Mouse (Mus musculus): ENCODE measurements around the gene Pla2g6. TPM values are rescaled to one million over a fixed set of nuclear protein-coding genes. Genes with fewer than 3 reads are reported as not detected.

The Pla2g6 gene
- polyA plus RNA-seq (2015; fragmentation: Nextera tagmentation; extraction: Ambion mirVana) = 11.7 and 12.7 TPM in 2 replicates

DNA sequence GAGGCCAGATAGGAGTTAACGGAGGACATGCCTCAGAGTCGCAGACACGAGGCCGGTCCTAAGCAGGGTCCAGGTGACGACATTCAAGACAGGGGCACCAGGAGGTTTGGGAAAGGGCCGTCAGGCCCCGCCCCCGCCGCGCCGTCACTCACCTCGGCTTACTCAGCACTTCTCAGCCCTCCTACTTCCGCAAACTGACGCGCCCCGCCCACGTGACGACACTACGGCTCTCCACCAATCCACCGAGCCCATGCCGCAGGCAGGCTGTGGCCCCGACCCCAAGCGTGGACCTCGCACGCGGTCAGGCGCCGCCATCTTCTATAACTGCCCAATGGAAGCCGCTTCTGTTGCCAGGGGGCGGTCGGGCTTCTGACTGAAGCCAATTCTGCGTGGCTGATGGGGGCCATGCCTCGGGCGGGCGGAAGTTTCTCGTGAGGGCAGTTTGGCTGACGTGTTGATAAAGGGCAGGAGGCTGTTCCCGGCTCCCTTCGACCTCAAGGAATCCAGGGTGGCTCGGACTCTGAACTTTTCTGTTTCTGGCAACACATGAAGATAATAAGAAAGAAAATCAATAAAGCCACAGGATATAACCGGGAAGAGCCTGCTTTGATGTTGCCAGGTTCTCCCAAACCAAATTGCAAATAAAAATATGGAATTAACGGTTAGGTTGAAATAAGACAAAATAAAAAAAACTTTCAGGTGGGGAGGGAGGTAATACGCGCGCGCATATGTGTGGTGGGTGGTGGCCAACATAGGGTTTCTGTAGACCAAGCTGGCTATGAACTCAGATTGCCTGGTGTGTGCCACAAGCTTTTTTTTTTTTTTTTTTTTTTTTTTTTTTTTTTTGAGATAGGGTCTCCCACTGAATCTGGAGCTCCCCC is at the start of gene Pla2g6:
Gene Pla2g6, minus strand, starts transcription at position 333 of the 881 bp plus-strand sequence.
- Histone ChIP-seq H3K4me1 (peaks cover 39% of the 10 kb centered on the region), H3K36me3 (no peaks in the 10 kb centered on the region), H3K27me3 (no peaks in the 10 kb centered on the region), H3K4me3 (peak within 1 kb of the TSS; percentile 60), H3K9me3 (no peaks in the 10 kb centered on the region), H3K9ac (peak within 1 kb of the TSS; percentile 67), H3K4me2 (replicated peaks) (peak within 1 kb of the TSS; percentile 89), H3K27ac (peak within 1 kb of the TSS; percentile 75)
- 3% methylated on average over 46 of the region's 46 CpGs for WGBS
- ATAC-seq (ENCODE audit: low FRiP score, low read depth) = peak; percentile 97

DNA sequence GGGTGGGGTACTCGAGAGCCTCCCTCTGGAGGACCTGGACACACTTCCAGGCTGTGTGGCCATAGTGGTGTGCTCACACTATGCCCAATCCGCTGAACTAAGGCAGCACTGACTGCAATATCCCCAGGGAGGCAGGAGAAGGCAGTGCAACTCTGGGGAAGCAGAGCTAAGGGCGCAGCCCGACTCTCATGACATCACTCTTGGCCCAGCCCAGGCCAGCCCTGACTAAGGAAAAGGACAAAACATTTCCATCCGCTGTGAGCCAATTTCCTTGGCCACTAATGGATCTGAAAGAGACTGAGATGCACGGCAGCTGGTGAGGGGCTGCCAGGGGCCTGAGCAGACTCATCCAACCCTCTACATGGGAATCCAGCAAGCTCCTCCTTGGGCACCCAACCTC is 49.5 kb upstream of the Pla2g6 start:
- WGBS = 83% methylated on average over 6 of the region's 6 CpGs
- Histone ChIP-seq H3K27ac (no peak overlapping the region), H3K9me3 (no peaks in the 10 kb centered on the region), H3K9ac (no peak overlapping the region), H3K36me3 (peaks cover 60% of the 10 kb centered on the region), H3K4me1 (no peaks in the 10 kb centered on the region), H3K4me3 (no peak overlapping the region), H3K4me2 (replicated peaks) (no peak overlapping the region), H3K27me3 (no peaks in the 10 kb centered on the region)
- ATAC-seq (ENCODE audit: low FRiP score, low read depth) = no peak

DNA sequence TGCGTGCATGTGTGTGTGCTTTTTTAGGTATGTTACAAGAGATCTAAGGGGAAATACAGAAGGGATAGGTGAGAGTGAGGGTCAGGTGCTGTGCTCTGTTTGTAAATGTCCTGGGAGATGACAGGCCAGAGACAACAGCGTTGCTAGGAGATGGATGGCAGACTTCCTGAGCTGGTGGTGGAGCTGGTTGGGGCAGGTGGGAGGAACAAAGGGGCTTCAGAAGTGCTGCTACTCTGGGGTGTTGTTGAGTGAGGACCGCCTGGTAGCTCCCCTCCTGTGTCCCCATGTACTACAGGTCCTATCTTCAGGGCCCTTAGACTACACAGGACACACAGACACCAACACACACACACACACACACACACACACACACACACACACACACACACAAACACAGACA is 46.6 kb upstream of the Pla2g6 start:
- no peak for ATAC-seq (ENCODE audit: low FRiP score, low read depth)
- H3K36me3 ChIP-seq = peaks cover 87% of the 10 kb centered on the region
- H3K9me3 ChIP-seq = no peaks in the 10 kb centered on the region
- H3K27me3 ChIP-seq = no peaks in the 10 kb centered on the region
- no peak overlapping the region for H3K27ac ChIP-seq
- no peak overlapping the region for H3K4me2 ChIP-seq (replicated peaks)
- WGBS = 55% methylated on average over 3 of the region's 3 CpGs
- no peak overlapping the region for H3K4me3 ChIP-seq
- H3K4me1 ChIP-seq = no peaks in the 10 kb centered on the region
- no peak overlapping the region for H3K9ac ChIP-seq

DNA sequence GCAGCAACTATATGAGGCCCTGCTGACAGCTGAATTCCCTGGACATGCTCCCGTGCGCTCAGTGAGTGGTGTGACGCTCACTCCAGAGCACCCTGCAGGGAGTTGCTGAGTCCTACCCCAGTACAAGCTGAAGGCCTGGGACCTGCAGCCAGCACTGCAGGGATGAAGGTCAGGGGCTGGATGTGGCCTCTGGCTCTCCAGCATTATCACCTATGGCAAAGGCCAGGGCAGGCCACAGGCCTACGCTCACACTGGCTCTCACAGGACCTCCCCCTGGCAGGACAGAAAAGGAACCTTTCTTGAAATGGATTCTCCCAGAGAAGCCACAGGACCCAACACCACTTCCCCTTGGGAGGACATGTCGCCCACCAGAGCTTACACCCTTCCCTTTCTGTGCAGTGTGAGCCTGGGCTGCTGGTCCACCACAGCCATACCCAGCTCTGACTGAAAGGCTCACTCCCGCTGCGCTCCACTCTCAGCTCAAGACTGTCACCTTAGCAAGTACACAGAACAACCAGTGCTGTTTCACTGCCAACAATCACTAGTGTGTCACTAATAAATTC is 42.2 kb upstream of the Pla2g6 start:
- H3K36me3 ChIP-seq = peaks cover 97% of the 10 kb centered on the region
- WGBS = 87% methylated on average over 7 of the region's 7 CpGs

DNA sequence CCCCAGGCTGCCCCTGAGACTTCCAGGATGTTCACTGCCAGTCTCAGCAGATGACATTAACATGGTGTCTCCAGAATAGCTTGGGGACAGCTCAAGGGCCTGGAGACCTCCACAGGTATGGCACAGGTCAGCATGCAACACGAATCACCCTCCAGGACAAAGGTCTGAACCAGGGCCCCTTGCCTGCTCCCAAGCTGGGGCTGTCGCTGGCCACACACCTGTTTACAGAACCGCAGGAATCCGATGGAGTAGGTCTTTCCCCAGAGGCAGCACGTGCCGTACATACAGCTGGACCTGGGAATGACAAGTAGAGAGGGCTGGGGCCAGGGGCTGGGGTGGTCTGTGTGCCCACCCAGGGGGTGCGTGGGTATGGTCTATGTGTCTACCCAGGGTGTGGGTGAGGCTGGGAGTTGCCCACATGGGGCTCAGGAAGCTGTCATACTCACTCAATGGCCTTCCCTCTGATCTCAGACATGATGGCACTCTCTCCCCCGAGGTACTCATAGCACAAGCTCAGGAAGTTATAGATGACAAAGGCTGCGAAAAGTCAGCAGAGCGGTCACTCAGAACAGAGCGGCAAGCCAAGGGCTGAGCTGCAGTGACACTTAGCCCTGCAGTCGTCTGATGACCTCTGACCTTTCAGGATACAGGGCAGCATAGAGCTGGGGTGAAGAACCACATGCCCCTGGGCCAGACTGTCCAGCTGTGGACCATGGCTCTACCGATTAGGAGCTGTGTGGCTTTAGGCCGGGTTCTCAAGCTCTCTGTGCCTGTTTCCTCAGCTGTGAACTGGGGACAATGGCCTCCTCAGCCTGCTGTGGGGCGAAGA is 41.5 kb upstream of the Pla2g6 start:
- Histone ChIP-seq H3K4me2 (replicated peaks) (no peak overlapping the region), H3K9me3 (no peaks in the 10 kb centered on the region), H3K4me1 (no peaks in the 10 kb centered on the region), H3K27ac (no peak overlapping the region), H3K27me3 (no peaks in the 10 kb centered on the region), H3K36me3 (peaks cover 97% of the 10 kb centered on the region), H3K9ac (no peak overlapping the region), H3K4me3 (no peak overlapping the region)
- 80% methylated on average over 15 of the region's 15 CpGs for WGBS
- no peak for ATAC-seq (ENCODE audit: low FRiP score, low read depth)

More for the DNA sequence above, 42.2 kb upstream of the Pla2g6 start:
- Histone ChIP-seq H3K9ac (no peak overlapping the region), H3K27ac (no peak overlapping the region), H3K9me3 (no peaks in the 10 kb centered on the region), H3K4me1 (no peaks in the 10 kb centered on the region), H3K4me3 (no peak overlapping the region), H3K27me3 (no peaks in the 10 kb centered on the region), H3K4me2 (replicated peaks) (no peak overlapping the region)
- no peak for ATAC-seq (ENCODE audit: low FRiP score, low read depth)

DNA sequence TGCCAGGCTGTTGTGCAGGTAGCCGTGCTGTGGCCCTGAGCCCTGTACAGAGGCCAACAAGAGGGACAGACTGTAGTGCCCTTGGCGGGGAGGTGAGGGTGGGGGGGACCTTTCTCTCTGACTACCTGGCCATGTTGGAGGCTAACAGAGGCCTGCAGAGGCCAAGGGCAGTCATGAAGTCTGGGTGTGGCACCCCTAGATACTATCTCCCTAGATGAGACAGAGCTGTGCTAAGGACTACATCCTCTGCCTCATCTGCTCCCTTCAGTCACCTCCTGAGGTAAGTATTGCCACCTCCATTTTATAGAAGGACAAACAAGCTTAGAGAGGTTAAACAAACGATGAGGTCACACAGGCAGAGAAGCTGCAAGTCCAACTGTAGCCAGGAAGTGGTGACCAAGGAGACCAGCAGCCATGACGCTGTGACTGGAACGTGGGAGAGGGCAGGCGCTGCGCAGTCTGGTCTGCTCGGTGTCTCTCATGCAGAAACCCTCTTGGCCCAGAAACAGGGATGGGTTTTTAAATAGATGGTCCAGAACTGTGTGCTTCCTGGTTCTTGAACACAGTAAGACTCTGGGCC is 40.8 kb upstream of the Pla2g6 start:
- no peak overlapping the region for H3K4me2 ChIP-seq (replicated peaks)
- H3K9ac ChIP-seq = no peak overlapping the region

DNA sequence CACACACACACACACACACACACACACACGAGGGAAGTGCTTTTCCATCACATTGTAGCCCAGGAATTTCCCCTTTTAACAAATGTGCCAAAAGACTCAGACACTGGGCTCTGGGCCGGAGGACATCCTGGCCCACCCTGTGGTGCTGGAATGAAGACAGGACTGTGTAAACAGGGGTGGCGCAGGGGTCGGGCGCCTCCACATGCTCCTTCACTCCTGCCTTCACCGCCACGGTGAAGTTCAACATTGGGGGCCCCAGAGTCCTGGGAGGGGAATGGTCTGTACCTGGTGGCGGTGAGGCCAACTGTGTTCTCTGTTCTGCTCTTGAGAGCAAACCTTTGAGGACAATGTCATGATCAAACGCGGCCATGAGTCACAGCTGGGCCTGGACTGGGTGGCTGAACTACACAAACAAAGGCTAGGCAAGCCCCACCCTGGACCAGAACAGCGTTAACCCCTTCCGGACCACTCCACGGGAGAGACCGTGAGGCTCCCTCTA is 40.2 kb upstream of the Pla2g6 start:
- Histone ChIP-seq H3K36me3 (peaks cover 97% of the 10 kb centered on the region), H3K4me3 (no peak overlapping the region), H3K27ac (no peak overlapping the region), H3K4me2 (replicated peaks) (no peak overlapping the region), H3K4me1 (no peaks in the 10 kb centered on the region), H3K9ac (no peak overlapping the region), H3K9me3 (no peaks in the 10 kb centered on the region), H3K27me3 (no peaks in the 10 kb centered on the region)
- ATAC-seq (ENCODE audit: low FRiP score, low read depth) = no peak
- 68% methylated on average over 14 of the region's 14 CpGs for WGBS

More for the DNA sequence above, 40.8 kb upstream of the Pla2g6 start:
- WGBS = 92% methylated on average over 8 of the region's 8 CpGs
- Histone ChIP-seq H3K4me3 (no peak overlapping the region), H3K27ac (no peak overlapping the region), H3K9me3 (no peaks in the 10 kb centered on the region), H3K27me3 (no peaks in the 10 kb centered on the region), H3K4me1 (no peaks in the 10 kb centered on the region), H3K36me3 (peaks cover 97% of the 10 kb centered on the region)
- ATAC-seq (ENCODE audit: low FRiP score, low read depth) = no peak

DNA sequence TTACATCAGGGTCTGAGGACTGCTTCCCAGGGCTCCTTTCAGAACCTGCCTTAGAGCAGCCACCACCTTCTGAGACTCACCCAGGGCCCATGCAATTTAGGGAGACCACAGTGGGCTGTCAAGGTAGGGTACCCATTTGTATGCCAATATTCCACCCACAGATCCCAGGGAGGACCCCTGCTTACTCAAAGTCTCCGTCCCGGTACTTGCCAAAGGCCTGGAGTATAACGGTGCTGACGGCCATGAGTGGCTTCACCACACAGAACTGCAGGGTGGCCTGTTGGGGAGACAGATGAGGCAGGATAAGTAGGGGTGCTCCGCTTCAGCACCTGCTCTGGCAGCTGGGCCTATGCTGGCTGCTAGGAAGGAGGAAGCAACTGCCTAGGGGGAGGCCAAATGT is 38.2 kb upstream of the Pla2g6 start:
- no peak for ATAC-seq (ENCODE audit: low FRiP score, low read depth)

DNA sequence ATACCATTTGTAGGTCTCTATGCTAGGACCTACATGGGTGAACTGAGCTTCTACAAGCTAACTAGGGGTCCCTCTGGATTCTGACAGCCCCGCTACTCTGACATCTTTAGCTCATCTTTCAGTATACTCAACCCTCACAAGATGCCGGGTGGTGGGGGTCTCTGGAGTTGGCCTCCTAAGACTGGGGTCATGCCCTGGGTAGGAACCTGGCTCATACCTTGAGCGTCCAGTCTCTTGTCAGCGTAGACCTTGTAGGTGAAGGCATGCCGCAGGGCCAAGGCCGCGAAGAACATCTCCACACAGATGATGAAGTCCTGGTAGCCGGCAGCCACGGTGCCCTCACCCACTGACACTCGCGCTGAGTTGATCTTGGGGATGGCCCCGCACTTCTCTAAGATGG is 36.9 kb upstream of the Pla2g6 start:
- peaks cover 91% of the 10 kb centered on the region for H3K36me3 ChIP-seq
- no peak for ATAC-seq (ENCODE audit: low FRiP score, low read depth)

More for the DNA sequence above, 38.2 kb upstream of the Pla2g6 start:
- Histone ChIP-seq H3K9ac (no peak overlapping the region), H3K4me2 (replicated peaks) (no peak overlapping the region), H3K27me3 (no peaks in the 10 kb centered on the region), H3K36me3 (peaks cover 97% of the 10 kb centered on the region), H3K4me1 (peaks cover 1% of the 10 kb centered on the region; the same call in 1 of the 2 replicates), H3K9me3 (no peaks in the 10 kb centered on the region), H3K4me3 (no peak overlapping the region), H3K27ac (no peak overlapping the region)
- 94% methylated on average over 5 of the region's 5 CpGs for WGBS

DNA sequence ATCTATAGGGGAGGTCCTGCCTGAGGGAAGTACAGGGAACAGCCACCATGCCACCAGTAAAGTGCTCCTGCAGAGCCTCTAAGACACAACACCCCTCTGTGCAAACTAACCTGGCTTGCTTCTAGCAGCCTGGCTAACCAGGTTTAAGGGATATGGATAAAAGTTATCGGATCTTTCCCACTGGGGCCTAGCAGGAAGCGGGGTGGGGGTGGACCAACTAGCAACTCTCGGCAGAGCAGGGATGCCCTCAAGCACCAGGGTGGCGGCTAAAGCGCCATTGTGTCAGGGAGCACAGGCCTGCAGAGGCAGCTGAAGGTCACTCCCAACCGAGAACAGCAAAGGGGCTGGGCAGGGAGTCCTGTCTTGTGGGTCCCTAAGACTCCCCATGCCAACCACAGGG is 35.9 kb upstream of the Pla2g6 start:
- Histone ChIP-seq H3K9ac (no peak overlapping the region), H3K9me3 (no peaks in the 10 kb centered on the region), H3K27ac (no peak overlapping the region), H3K36me3 (peaks cover 82% of the 10 kb centered on the region), H3K4me1 (peaks cover 22% of the 10 kb centered on the region), H3K4me3 (no peak overlapping the region), H3K27me3 (no peaks in the 10 kb centered on the region), H3K4me2 (replicated peaks) (no peak overlapping the region)
- 68% methylated on average over 6 of the region's 6 CpGs for WGBS
- ATAC-seq (ENCODE audit: low FRiP score, low read depth) = no peak

More for the DNA sequence above, 36.9 kb upstream of the Pla2g6 start:
- no peaks in the 10 kb centered on the region for H3K9me3 ChIP-seq
- no peak overlapping the region for H3K4me3 ChIP-seq
- peaks cover 13% of the 10 kb centered on the region for H3K4me1 ChIP-seq
- WGBS = 98% methylated on average over 12 of the region's 12 CpGs
- no peak overlapping the region for H3K9ac ChIP-seq
- no peaks in the 10 kb centered on the region for H3K27me3 ChIP-seq
- no peak overlapping the region for H3K4me2 ChIP-seq (replicated peaks)
- no peak overlapping the region for H3K27ac ChIP-seq

DNA sequence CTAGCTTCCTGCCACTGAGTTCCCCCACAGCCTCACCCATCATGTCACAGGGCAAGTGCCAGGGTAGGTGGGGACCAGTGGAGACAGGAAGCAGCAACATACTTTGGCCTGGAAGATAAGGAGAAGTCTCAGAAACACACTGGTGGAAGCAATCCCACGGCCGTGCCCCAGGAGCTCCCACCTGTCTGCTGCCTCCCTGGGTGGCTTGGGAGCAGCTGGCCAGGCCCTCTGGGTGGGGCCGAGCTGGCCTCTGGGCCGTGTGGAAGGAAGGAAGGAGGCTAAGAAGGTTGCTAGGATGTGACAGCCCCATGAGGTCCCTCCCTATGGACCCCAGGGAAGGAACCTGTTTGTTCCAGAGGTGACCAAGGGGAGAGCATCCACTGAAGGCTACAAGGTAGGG is 32.8 kb upstream of the Pla2g6 start:
- WGBS = 55% methylated on average over 4 of the region's 4 CpGs
- Histone ChIP-seq H3K36me3 (peaks cover 52% of the 10 kb centered on the region), H3K9me3 (no peaks in the 10 kb centered on the region), H3K27ac (no peak overlapping the region; the same call in 1 of the 2 replicates), H3K4me2 (replicated peaks) (no peak overlapping the region), H3K9ac (no peak overlapping the region; the same call in 1 of the 2 replicates), H3K4me1 (peaks cover 44% of the 10 kb centered on the region), H3K4me3 (no peak overlapping the region), H3K27me3 (peaks cover 6% of the 10 kb centered on the region; the same call in 1 of the 2 replicates)
- ATAC-seq (ENCODE audit: low FRiP score, low read depth) = no peak
